Mouse (Mus musculus) limb, embryonic 10.5 days (tissue): ENCODE measurements around the gene Fer1l4. TPM values are rescaled to one million over a fixed set of nuclear protein-coding genes. Genes with fewer than 3 reads are reported as not detected.

ENCODE experiments used
- DNase-seq: peaks from one replicate; pipeline ENCODE4 v3.0.0-alpha.2; 2017; ENCODE audit warnings: low spot score
- H3K27ac ChIP-seq: fragments of 300-500 bp; sonication (generic); 2 replicates; pipeline ENCODE4 v1.5.1; 2016; ENCODE audit warnings: mild to moderate bottlenecking
- H3K27me3 ChIP-seq: fragments of 300-500 bp; sonication (generic); 2 replicates; pipeline ENCODE4 v1.6.1; 2016; ENCODE audit warnings: low read depth, mild to moderate bottlenecking; ENCODE audit not compliant: poor library complexity, severe bottlenecking
- H3K36me3 ChIP-seq: fragments of 300-500 bp; sonication (generic); 2 replicates; pipeline ENCODE4 v1.6.1; 2016; ENCODE audit warnings: mild to moderate bottlenecking, moderate library complexity
- H3K4me1 ChIP-seq: fragments of 300-500 bp; sonication (generic); 2 replicates; pipeline ENCODE4 v1.6.1; 2016
- H3K4me3 ChIP-seq: fragments of 300-500 bp; sonication (generic); 2 replicates; pipeline ENCODE4 v1.5.1; 2016; ENCODE audit warnings: mild to moderate bottlenecking, moderate library complexity
- H3K9me3 ChIP-seq: fragments of 300-500 bp; sonication (generic); replicated peaks from 2 replicates; pipeline ENCODE4 v1.6.1; 2016; ENCODE audit warnings: mild to moderate bottlenecking
- WGBS: fragments of 180-500 bp; shearing (Covaris S2); methylation state at CpG from one replicate; pipeline ENCODE4 v1.1.7; 2016; 5-methylcytosine and 5-hydroxymethylcytosine counted together
- polyA plus RNA-seq: library from polyadenylated mRNA; unstranded; fragments of >200 nt; fragmentation: Nextera tagmentation; extraction: Ambion mirVana; gene quantifications from 2 replicates; pipeline ENCODE4 v1.2.1, GENCODE M21; 2016

Fer1l4 gene
- polyA plus RNA-seq, 1 experiment from 2014 or later = not detected

GRCm38 (mm10) chr2:156066126-156066525 lies 13.4 kb upstream of the Fer1l4 start:
- H3K36me3 ChIP-seq = peaks cover 43% of the 10 kb centered on the region
- H3K27ac ChIP-seq = peak overlapping the region; percentile 97
- peak overlapping the region; percentile 80 for H3K4me3 ChIP-seq
- no peaks in the 10 kb centered on the region for H3K27me3 ChIP-seq
- H3K9me3 ChIP-seq = no peaks in the 10 kb centered on the region
- 33% methylated on average over 10 of the region's 10 CpGs for WGBS
- DNase-seq = no peak
- H3K4me1 ChIP-seq = peaks cover 18% of the 10 kb centered on the region

- H3K36me3 ChIP-seq = peaks cover 36% of the 10 kb centered on the region
- H3K9me3 ChIP-seq = no peaks in the 10 kb centered on the region
- peaks cover 18% of the 10 kb centered on the region for H3K4me1 ChIP-seq
- H3K27ac ChIP-seq = peak within 1 kb of the TSS; percentile 97
- H3K4me3 ChIP-seq = peak within 1 kb of the TSS; percentile 80
- DNase-seq = peak; percentile 93
- no peaks in the 10 kb centered on the region for H3K27me3 ChIP-seq
- under 1% methylated on average over 81 of the region's 81 CpGs for WGBS
Measured at GRCm38 (mm10) chr2:156065099-156066041, 12.6 kb upstream of the Fer1l4 start, which contains the start of gene Spag4. Gene Spag4, plus strand, starts transcription at chr2:156065175.

- Histone ChIP-seq H3K27me3 (peaks cover 31% of the 10 kb centered on the region), H3K4me3 (peak overlapping the region; percentile 16; the same call in 1 of the 2 replicates), H3K9me3 (no peaks in the 10 kb centered on the region), H3K4me1 (peaks cover 11% of the 10 kb centered on the region; the same call in 1 of the 2 replicates), H3K27ac (no peak overlapping the region), H3K36me3 (no peaks in the 10 kb centered on the region)
- no peak for DNase-seq
- 7% methylated on average over 19 of the region's 19 CpGs for WGBS
Measured at GRCm38 (mm10) chr2:156047929-156048328, 4.8 kb downstream of the Fer1l4 start.

- DNase-seq = no peak
- Histone ChIP-seq H3K36me3 (no peaks in the 10 kb centered on the region), H3K9me3 (no peaks in the 10 kb centered on the region), H3K4me1 (peaks cover 5% of the 10 kb centered on the region; the same call in 1 of the 2 replicates), H3K27ac (no peak overlapping the region), H3K4me3 (no peak overlapping the region), H3K27me3 (peaks cover 16% of the 10 kb centered on the region)
- WGBS = 89% methylated on average over 8 of the region's 8 CpGs
Measured at GRCm38 (mm10) chr2:156042903-156043302, 9.8 kb downstream of the Fer1l4 start.

GRCm38 (mm10) chr2:156039390-156039789 lies 13.4 kb downstream of the Fer1l4 start:
- no peak overlapping the region for H3K27ac ChIP-seq
- 89% methylated on average over 3 of the region's 3 CpGs for WGBS

GRCm38 (mm10) chr2:156025482-156025881 lies 27.3 kb downstream of the Fer1l4 start:
- no peak for DNase-seq
- Histone ChIP-seq H3K4me1 (no peaks in the 10 kb centered on the region), H3K27me3 (no peaks in the 10 kb centered on the region), H3K36me3 (no peaks in the 10 kb centered on the region), H3K4me3 (no peak overlapping the region), H3K27ac (no peak overlapping the region), H3K9me3 (no peaks in the 10 kb centered on the region)

More at GRCm38 (mm10) chr2:156039390-156039789, 13.4 kb downstream of the Fer1l4 start:
- Histone ChIP-seq H3K4me3 (no peak overlapping the region), H3K36me3 (no peaks in the 10 kb centered on the region), H3K4me1 (no peaks in the 10 kb centered on the region), H3K9me3 (no peaks in the 10 kb centered on the region), H3K27me3 (no peaks in the 10 kb centered on the region)
- no peak for DNase-seq

GRCm38 (mm10) chr2:156021765-156022164 lies 31.0 kb downstream of the Fer1l4 start:
- no peaks in the 10 kb centered on the region for H3K27me3 ChIP-seq
- H3K4me1 ChIP-seq = no peaks in the 10 kb centered on the region
- H3K36me3 ChIP-seq = peaks cover 32% of the 10 kb centered on the region
- DNase-seq = no peak
- no peaks in the 10 kb centered on the region for H3K9me3 ChIP-seq
- no peak overlapping the region for H3K4me3 ChIP-seq
- WGBS = 81% methylated on average over 2 of the region's 2 CpGs
- H3K27ac ChIP-seq = no peak overlapping the region

GRCm38 (mm10) chr2:156021219-156021618 lies 31.5 kb downstream of the Fer1l4 start:
- no peak for DNase-seq
- Histone ChIP-seq H3K27ac (no peak overlapping the region), H3K4me3 (no peak overlapping the region), H3K36me3 (peaks cover 37% of the 10 kb centered on the region), H3K4me1 (no peaks in the 10 kb centered on the region), H3K9me3 (no peaks in the 10 kb centered on the region), H3K27me3 (no peaks in the 10 kb centered on the region)
- WGBS = 93% methylated on average over 8 of the region's 8 CpGs

GRCm38 (mm10) chr2:156018106-156018505 lies 34.6 kb downstream of the Fer1l4 start:
- 91% methylated on average over 3 of the region's 3 CpGs for WGBS
- H3K27ac ChIP-seq = no peak overlapping the region
- no peaks in the 10 kb centered on the region for H3K27me3 ChIP-seq
- peaks cover 68% of the 10 kb centered on the region for H3K36me3 ChIP-seq
- H3K9me3 ChIP-seq = no peaks in the 10 kb centered on the region
- H3K4me3 ChIP-seq = no peak overlapping the region
- DNase-seq = no peak
- no peaks in the 10 kb centered on the region for H3K4me1 ChIP-seq

GRCm38 (mm10) chr2:156007888-156008532 lies 44.7 kb downstream of the Fer1l4 start, which contains the start of the genes 6430550D23Rik and Ergic3:
Gene 6430550D23Rik, minus strand, starts transcription at chr2:156007977.
Gene Ergic3, plus strand, starts transcription at chr2:156008045.
- Histone ChIP-seq H3K36me3 (peaks cover 39% of the 10 kb centered on the region), H3K9me3 (no peaks in the 10 kb centered on the region), H3K4me1 (peaks cover 17% of the 10 kb centered on the region), H3K27me3 (no peaks in the 10 kb centered on the region), H3K27ac (peak within 1 kb of the TSS; percentile 90), H3K4me3 (peak within 1 kb of the TSS; percentile 92)
- under 1% methylated on average over 44 of the region's 45 CpGs for WGBS
- peak; percentile 98 for DNase-seq

GRCm38 (mm10) chr2:156005393-156005792 lies 47.4 kb downstream of the Fer1l4 start:
- H3K27ac ChIP-seq = no peak overlapping the region
- H3K27me3 ChIP-seq = no peaks in the 10 kb centered on the region
- H3K4me3 ChIP-seq = no peak overlapping the region
- no peaks in the 10 kb centered on the region for H3K9me3 ChIP-seq
- H3K4me1 ChIP-seq = peaks cover 17% of the 10 kb centered on the region
- DNase-seq = no peak
- peaks cover 29% of the 10 kb centered on the region for H3K36me3 ChIP-seq
- 89% methylated on average over 4 of the region's 4 CpGs for WGBS

- DNase-seq = no peak
- Histone ChIP-seq H3K36me3 (peaks cover 100% of the 10 kb centered on the region), H3K4me1 (no peaks in the 10 kb centered on the region), H3K27me3 (no peaks in the 10 kb centered on the region), H3K9me3 (no peaks in the 10 kb centered on the region), H3K4me3 (no peak overlapping the region), H3K27ac (no peak overlapping the region)
- 91% methylated on average over 14 of the region's 14 CpGs for WGBS
Measured at GRCm38 (mm10) chr2:155991863-155992321, 60.9 kb downstream of the Fer1l4 start.

- H3K27ac ChIP-seq = no peak overlapping the region
- no peaks in the 10 kb centered on the region for H3K9me3 ChIP-seq
- DNase-seq = no peak
- H3K4me1 ChIP-seq = no peaks in the 10 kb centered on the region
- H3K36me3 ChIP-seq = peaks cover 100% of the 10 kb centered on the region
- 96% methylated on average over 10 of the region's 10 CpGs for WGBS
- no peak overlapping the region for H3K4me3 ChIP-seq
- no peaks in the 10 kb centered on the region for H3K27me3 ChIP-seq
Measured at GRCm38 (mm10) chr2:155991151-155991550, 61.6 kb downstream of the Fer1l4 start.
